Mouse (Mus musculus) heart, postnatal 0 days (tissue): Measurements from ENCODE around the gene C1ql2. TPM values are rescaled to one million over a fixed set of nuclear protein-coding genes. Genes with fewer than 3 reads are reported as not detected.

Experiments used
- ATAC-seq: fragments of 200-750 bp; cut with Nextera tagmentation; 2 replicates; pipeline ENCODE4 v1.8.0; 2017; ENCODE audit warnings: low read depth, moderate number of reproducible peaks, moderate library complexity; ENCODE audit not compliant: insufficient read depth
- DNase-seq: peaks from one replicate; pipeline ENCODE4 v3.0.0-alpha.2; 2016; ENCODE audit warnings: low spot score
- H3K27ac ChIP-seq: fragments of 300-500 bp; sonication (generic); 2 replicates; pipeline ENCODE4 v1.5.1; 2014; ENCODE audit warnings: low read depth, mild to moderate bottlenecking
- H3K27me3 ChIP-seq: fragments of 300-500 bp; sonication (generic); 2 replicates; pipeline ENCODE4 v1.6.1; 2014; ENCODE audit warnings: low read length, mixed read lengths; ENCODE audit not compliant: control insufficient read depth, insufficient read depth
- H3K36me3 ChIP-seq: fragments of 300-500 bp; sonication (generic); replicated peaks from 2 replicates; pipeline ENCODE4 v1.6.1; 2014; ENCODE audit warnings: low read length, mixed read lengths; ENCODE audit not compliant: control insufficient read depth, insufficient read depth
- H3K4me1 ChIP-seq: fragments of 300-500 bp; sonication (generic); 2 replicates; pipeline ENCODE4 v1.6.1; 2014; ENCODE audit warnings: antibody characterized with exemption; ENCODE audit not compliant: control insufficient read depth, insufficient read depth
- H3K4me2 ChIP-seq: fragments of 300-500 bp; sonication (generic); 2 replicates; pipeline ENCODE4 v1.6.1; 2014; ENCODE audit warnings: low read depth, mild to moderate bottlenecking, low read length, moderate library complexity
- H3K4me3 ChIP-seq: fragments of 300-500 bp; sonication (generic); 2 replicates; pipeline ENCODE4 v1.5.1; 2014; ENCODE audit warnings: low read depth, low read length
- H3K9ac ChIP-seq: fragments of 300-500 bp; sonication (generic); replicated peaks from 2 replicates; pipeline ENCODE4 v1.6.1; 2014; ENCODE audit warnings: low read depth, low read length, mixed read lengths
- H3K9me3 ChIP-seq: fragments of 300-500 bp; sonication (generic); replicated peaks from 2 replicates; pipeline ENCODE4 v1.6.1; 2016; ENCODE audit warnings: low read length; ENCODE audit not compliant: control insufficient read depth
- CTCF ChIP-seq: IDR thresholded peaks from 2 replicates; pipeline ENCODE4 v1.5.1; 2016; ENCODE audit warnings: antibody characterized with exemption, control low read depth, low read depth
- EP300 ChIP-seq: IDR thresholded peaks from 2 replicates; pipeline ENCODE4 v1.6.1; 2016; ENCODE audit warnings: antibody characterized with exemption, low read depth
- WGBS: fragments of 180-500 bp; shearing (Covaris S2); extraction: QIAGEN DNeasy Blood & Tissue Kit; methylation state at CpG from one replicate; pipeline ENCODE4 v1.1.7; 2014; 5-methylcytosine and 5-hydroxymethylcytosine counted together
- polyA plus RNA-seq: library from polyadenylated mRNA; unstranded; fragments of >200 nt; fragmentation: Nextera tagmentation; extraction: Ambion mirVana; gene quantifications from 2 replicates; pipeline ENCODE4 v1.2.1, GENCODE M21; 2015
- total RNA-seq: library from RNA; depleted of rRNA; stranded (reverse); fragments of >200 nt; gene quantifications from 2 replicates; pipeline ENCODE4 v1.2.3, GENCODE M21; 2014; ENCODE audit warnings: low replicate concordance

Gene C1ql2
- total and polyA plus RNA-seq, 2 experiments from 2014 or later = not detected

DNA sequence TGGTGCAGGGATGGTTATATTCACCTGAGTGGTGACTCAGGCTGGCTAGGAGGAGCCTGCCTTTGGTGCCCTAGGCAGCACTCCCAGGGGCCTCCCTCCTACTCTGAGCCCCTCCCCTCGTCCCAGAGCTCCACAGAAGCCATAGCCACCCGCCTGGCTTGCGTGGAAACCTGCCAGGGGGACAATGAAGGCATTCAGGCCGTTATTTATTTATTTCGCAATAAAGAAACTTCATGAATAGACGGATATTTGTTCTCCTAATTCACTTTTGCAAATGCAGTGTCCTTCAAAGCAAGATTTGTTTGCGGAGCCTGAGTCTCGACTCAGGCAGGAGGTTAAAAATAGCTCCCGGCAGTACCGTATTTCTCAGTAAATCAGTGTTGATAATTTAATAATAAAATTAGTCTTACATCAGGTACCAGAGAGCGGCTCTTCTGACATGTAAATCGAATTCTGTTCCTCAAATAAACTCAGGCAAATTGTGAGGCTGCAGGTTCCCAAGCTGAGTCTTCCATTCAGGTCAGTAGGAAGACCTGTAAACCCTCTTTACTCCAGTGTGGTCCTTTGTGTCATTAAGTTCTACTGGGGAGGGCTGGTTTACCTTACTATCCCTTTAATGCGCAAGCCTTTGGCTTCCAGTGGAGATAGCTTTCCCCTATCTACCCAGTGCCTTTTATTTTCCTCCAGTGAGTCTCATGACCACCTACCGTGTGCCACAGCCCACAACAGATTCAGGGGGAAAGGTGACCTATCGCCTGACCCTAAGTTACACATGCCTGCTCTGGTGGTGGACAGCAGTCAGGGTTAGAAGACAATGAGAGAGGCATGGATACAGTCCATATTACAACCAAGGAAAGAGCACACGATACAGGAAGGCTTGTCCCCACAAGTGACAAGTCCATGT, 17.2 kb downstream of the C1ql2 start:
- peak overlapping the region; percentile 54 for H3K4me2 ChIP-seq
- no peak overlapping the region for H3K9ac ChIP-seq
- H3K27me3 ChIP-seq = no peaks in the 10 kb centered on the region
- H3K4me1 ChIP-seq = no peaks in the 10 kb centered on the region
- no peaks in the 10 kb centered on the region for H3K36me3 ChIP-seq
- H3K27ac ChIP-seq = no peak overlapping the region
- WGBS = 9% methylated on average over 16 of the region's 16 CpGs
- TF ChIP-seq CTCF (no peak), EP300 (no peak)
- DNase-seq (peak; percentile 29), ATAC-seq (peak; percentile 73)
- H3K4me3 ChIP-seq = peak overlapping the region; percentile 38
- no peaks in the 10 kb centered on the region for H3K9me3 ChIP-seq

DNA sequence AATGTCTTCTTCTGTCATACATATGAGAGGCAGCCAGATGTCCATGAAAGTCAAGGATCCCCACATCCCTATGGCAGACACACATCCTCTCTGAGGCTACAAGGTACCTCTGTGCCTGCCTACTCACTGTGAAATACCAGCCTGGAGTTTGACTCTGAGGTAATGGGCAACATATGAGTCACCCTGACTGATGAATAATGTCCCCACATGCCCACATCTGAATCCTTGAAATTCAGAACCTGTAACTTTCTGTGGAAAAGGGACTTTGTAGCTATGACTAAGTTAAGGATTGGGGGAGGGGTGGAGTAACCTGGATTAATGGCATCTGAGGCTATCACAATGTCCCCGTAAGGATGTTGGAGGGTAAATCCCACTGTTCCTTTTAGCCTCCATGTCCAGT, 23.3 kb downstream of the C1ql2 start:
- H3K9me3 ChIP-seq = no peaks in the 10 kb centered on the region

DNA sequence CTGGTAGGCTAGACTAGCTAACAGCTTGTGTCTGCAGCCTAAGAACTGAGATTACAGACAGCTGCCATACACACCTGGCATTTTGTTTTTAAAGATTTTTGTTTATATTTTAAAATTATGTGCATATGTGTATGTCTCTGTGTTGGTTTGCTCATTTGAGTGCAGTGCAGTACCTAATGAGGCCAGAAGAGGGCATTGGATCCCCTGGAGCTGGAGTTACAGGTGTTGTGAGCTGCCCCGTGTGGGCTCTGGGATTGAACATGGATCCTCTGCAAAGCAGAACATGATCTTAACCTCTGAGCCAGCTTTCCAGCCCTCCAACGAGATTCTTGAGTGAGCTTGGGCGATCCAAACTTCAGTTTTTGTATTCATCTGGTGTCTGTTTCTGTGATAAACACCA, 27.8 kb downstream of the C1ql2 start:
- TF ChIP-seq CTCF (no peak), EP300 (no peak)
- DNase-seq (no peak), ATAC-seq (no peak)
- no peak overlapping the region for H3K4me3 ChIP-seq
- H3K36me3 ChIP-seq = no peaks in the 10 kb centered on the region
- no peaks in the 10 kb centered on the region for H3K4me1 ChIP-seq
- H3K27ac ChIP-seq = no peak overlapping the region
- 63% methylated on average over 3 of the region's 3 CpGs for WGBS
- no peak overlapping the region for H3K4me2 ChIP-seq
- no peak overlapping the region for H3K9ac ChIP-seq
- H3K9me3 ChIP-seq = no peaks in the 10 kb centered on the region
- no peaks in the 10 kb centered on the region for H3K27me3 ChIP-seq

More for the DNA sequence above, 23.3 kb downstream of the C1ql2 start:
- no peak overlapping the region for H3K4me3 ChIP-seq
- ATAC-seq (no peak), DNase-seq (no peak)
- no peaks in the 10 kb centered on the region for H3K27me3 ChIP-seq
- H3K27ac ChIP-seq = no peak overlapping the region
- H3K36me3 ChIP-seq = no peaks in the 10 kb centered on the region
- no peak overlapping the region for H3K9ac ChIP-seq
- H3K4me2 ChIP-seq = no peak overlapping the region
- 72% methylated on average over 1 of the region's 1 CpGs for WGBS
- no peak for TF ChIP-seq EP300
- no peak for TF ChIP-seq CTCF
- H3K4me1 ChIP-seq = no peaks in the 10 kb centered on the region

DNA sequence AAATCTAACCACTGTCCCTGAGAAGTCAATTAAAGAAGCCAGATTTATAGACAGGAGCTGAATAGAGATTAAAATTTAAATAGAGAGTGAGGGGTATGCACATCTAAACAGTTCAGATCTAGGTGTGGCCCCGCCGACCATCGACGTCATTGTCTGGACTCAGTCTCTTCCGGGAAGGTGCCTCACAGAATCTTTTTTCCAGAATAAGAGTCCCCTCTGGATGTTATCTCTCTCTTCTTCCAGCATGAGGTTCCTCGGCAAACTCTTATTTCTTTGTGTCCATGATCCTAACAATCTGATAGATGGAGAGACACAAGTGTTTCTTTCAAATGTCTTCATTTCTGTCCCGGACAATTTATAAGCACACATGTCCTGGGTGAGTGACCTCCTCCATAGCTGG, 33.7 kb downstream of the C1ql2 start:
- no peaks in the 10 kb centered on the region for H3K36me3 ChIP-seq
- H3K4me2 ChIP-seq = no peak overlapping the region
- H3K4me3 ChIP-seq = no peak overlapping the region
- H3K9ac ChIP-seq = no peak overlapping the region
- WGBS = 66% methylated on average over 7 of the region's 7 CpGs
- no peaks in the 10 kb centered on the region for H3K9me3 ChIP-seq
- H3K27me3 ChIP-seq = no peaks in the 10 kb centered on the region
- no peak overlapping the region for H3K27ac ChIP-seq
- DNase-seq (no peak), ATAC-seq (no peak)
- TF ChIP-seq CTCF = no peak
- no peak for TF ChIP-seq EP300
- no peaks in the 10 kb centered on the region for H3K4me1 ChIP-seq

DNA sequence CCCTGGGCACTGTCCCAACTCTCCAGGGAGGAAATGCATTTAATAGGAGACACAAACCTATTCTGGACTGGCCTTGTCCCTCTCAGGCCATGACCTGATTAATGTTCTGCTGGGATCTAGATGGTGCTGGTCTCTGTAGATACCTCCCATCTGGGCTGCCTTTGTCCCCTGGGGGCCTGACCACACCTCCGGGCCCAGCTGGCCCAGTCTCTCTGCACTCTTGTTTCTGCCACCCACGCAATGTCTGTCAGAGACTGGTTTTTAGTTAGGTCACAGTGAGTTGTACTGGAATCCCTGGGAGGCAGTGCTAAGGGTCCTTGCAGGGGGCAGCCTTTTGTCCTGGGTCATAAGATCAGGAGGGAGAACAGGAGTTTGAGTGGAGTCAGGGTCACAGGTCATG, 34.5 kb downstream of the C1ql2 start:
- Histone ChIP-seq H3K27me3 (no peaks in the 10 kb centered on the region), H3K9me3 (no peaks in the 10 kb centered on the region), H3K4me1 (no peaks in the 10 kb centered on the region), H3K4me2 (no peak overlapping the region), H3K9ac (no peak overlapping the region), H3K36me3 (no peaks in the 10 kb centered on the region), H3K4me3 (no peak overlapping the region), H3K27ac (no peak overlapping the region)
- no peak for DNase-seq
- WGBS = 55% methylated on average over 2 of the region's 2 CpGs
- TF ChIP-seq EP300 = no peak
- no peak for TF ChIP-seq CTCF
- ATAC-seq = no peak
